Mouse (Mus musculus) spleen, adult 2 months (tissue): ENCODE data around the gene Tmem150a.

Experiments
- CTCF ChIP-seq: fragments of 200-500 bp; IDR thresholded peaks from 2 replicates; pipeline ENCODE4 v1.5.1; 2011; ENCODE audit warnings: mild to moderate bottlenecking, inconsistent platforms; ENCODE audit not compliant: insufficient read depth, insufficient read length, insufficient replicate concordance; ENCODE audit errors: extremely low read depth
- POLR2A ChIP-seq: fragments of 200-500 bp; IDR thresholded peaks from 2 replicates; pipeline ENCODE4 v1.6.1; 2011; ENCODE audit warnings: low read depth, low read length, inconsistent platforms

GRCm38 (mm10) chr6:72399967-72400366 is 44.7 kb downstream of the Tmem150a start:
- TF ChIP-seq CTCF (no peak), POLR2A (no peak)
